Mouse (Mus musculus): ENCODE data around the gene Smpd3. TPM values are rescaled to one million over a fixed set of nuclear protein-coding genes. Genes with fewer than 3 reads are reported as not detected.
"Not testable (repeated sequence)": the region's sequence is repeated elsewhere in the genome, so short reads cannot be mapped to it uniquely, and the experiment has no call there.

Gene Smpd3
- total RNA-seq, 2 experiments from 2014 or later, result 59.4 to 74.6 TPM

DNA sequence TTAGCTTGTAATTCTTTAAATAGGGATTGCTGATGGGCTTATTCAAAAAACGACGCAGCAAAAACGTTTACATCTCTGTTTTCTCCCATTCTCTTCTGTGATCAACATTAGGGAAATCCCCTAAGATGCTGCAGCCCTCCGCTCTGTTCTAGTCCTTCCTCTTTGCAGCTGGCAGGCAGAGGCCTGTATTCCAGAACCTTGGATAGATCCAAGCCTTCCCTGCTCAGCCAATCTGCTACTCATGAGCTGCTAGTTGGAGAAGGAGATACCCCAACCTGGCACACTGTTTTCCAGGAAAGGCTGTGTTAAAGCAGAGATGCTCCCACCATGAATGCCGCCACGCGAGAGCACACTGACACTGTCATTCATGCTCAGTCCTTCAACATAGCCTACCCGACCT lies 4.4 kb downstream of the Smpd3 start:
- DNase-seq (ENCODE audit: low spot score in 2 of 2), result peak in 1 of 2 experiments; percentile 26
- intact Hi-C loops (cut with DNase I), result no loop called here

DNA sequence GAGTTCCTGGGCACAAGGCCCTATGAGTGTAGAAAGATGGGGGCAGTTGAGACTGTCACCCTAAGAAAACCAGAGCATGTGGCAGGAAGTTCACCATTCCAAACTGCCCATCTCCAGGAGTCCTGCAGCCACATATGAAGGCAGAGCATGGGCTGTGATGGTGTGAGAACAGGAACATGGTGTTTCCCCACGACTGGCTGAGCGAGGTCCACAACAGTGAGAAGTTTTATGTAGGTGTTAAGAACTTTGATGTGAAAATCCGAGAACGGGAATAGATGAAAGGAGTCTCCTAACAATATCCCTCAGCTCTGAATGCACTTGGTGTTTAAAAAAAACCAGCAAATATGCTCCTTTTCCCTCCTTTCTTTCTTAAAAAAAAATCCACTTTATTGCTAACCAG lies 5.3 kb downstream of the Smpd3 start:
- DNase-seq (ENCODE audit: low spot score in 2 of 2), result peak in 1 of 2 experiments; percentile 61
- intact Hi-C loops (cut with DNase I), result no loop called here

DNA sequence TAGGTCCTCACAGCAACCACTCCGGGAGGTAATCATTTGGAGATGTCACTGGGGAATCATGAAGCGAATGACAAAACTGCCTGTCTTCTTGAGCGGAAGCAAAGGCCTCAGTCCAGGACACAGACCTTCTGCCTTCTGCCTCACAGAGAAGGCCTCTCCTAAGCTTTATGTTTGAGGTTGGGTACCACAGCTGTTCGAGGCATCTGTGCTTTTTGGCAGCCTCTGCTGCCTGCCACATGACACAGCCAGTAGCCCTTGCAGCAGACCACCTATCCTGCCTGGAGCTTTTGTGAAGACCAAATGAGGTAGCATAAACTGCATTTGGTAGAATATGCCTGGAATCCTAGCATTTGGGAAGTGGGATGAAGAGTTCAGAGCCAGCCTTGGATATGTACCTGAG lies 11.2 kb downstream of the Smpd3 start:
- intact Hi-C loops (cut with DNase I), result no loop called here
- no peak for DNase-seq (ENCODE audit: low spot score in 2 of 2)

DNA sequence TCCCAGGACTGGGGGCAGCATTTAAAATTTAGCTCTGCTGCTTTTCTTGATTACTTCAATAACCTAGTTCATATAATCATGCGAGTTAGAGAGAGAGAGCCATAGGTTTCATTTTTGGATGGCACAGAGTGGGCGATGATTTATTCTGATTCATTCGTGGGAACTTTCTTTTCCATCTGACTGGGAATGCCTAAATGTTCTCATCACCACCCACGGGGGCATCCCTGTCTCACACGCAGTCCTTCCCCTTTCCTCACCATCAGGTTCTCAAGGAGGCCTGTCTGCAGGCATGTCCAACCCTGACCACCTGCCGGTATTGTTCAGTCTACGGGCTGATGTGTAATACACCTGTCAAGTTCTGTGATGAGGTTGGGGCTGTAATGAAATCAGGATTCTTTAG lies 16.4 kb downstream of the Smpd3 start:
- peak; percentile 54 to 63 for DNase-seq (ENCODE audit: low spot score in 2 of 2)
- intact Hi-C loops (cut with DNase I), result loop anchor here (5.0 kb wide), 1 partner anchor 49 kb away; no protein-coding TSS in a partner anchor

DNA sequence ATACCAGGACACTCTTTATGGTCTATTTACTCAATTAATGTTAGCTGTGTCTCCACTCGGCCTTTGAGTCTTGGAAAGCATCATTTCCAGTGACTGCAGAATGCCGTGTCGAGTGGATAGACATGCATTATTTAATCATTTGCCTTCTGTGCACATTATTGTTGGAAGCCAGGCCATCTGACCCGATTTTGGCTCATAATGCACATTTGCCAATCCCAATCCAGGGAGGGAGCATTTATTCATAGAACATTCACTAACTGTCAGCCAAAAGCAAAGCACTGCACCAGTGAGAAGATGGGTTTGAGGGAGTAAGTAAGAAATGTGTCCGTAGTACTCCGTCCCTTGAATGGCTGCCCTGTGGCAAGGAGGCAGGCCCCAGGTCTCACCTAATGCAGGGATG lies 17.8 kb downstream of the Smpd3 start:
- intact Hi-C loops (cut with DNase I), result loop anchor here (5.0 kb wide), 1 partner anchor 48 kb away; no protein-coding TSS in a partner anchor
- no peak for DNase-seq (ENCODE audit: low spot score in 2 of 2)

DNA sequence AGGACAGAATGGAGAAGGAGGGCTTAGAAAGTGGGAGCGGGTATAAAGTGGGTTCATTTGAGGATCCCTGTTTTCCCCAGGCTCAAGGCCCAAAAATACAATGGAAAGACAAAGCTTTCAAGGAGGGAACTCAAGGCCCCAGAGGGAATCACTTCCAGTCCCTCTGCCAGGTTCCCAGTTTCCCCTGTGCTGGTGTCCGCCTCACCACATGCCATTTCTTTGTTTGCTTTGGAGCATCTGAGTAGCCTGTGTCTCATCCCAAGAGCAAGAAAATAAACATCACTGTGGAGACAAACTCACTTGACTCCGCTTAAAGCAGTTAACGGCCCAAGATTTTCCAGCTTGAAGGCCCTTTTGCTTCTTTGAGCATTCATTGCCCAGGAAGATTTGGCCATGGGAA lies 20.7 kb downstream of the Smpd3 start:
- DNase-seq (ENCODE audit: low spot score in 2 of 2), result no peak

DNA sequence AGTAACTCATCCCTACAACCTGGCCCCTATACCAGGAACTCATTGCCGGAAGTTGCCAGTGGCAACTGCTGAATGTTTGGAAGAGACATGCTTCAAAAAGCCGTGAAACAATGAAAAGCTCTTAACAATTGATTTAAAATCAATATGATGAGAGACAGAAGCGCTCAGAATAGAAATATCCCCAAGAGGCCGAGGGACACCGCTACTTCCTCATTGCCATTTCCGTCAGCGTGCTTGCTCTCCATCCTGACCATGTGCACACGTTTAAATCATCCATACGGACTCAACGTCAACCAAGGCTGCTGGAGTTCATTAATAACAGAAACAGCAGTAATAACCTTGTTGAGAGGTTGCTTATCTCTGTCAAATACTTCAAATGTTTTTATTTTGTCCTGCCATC lies 21.3 kb downstream of the Smpd3 start:
- DNase-seq (ENCODE audit: low spot score in 2 of 2), result no peak
- intact Hi-C loops (cut with DNase I), result no loop called here

More for the DNA sequence above, 20.7 kb downstream of the Smpd3 start:
- intact Hi-C loops (cut with DNase I), result no loop called here

DNA sequence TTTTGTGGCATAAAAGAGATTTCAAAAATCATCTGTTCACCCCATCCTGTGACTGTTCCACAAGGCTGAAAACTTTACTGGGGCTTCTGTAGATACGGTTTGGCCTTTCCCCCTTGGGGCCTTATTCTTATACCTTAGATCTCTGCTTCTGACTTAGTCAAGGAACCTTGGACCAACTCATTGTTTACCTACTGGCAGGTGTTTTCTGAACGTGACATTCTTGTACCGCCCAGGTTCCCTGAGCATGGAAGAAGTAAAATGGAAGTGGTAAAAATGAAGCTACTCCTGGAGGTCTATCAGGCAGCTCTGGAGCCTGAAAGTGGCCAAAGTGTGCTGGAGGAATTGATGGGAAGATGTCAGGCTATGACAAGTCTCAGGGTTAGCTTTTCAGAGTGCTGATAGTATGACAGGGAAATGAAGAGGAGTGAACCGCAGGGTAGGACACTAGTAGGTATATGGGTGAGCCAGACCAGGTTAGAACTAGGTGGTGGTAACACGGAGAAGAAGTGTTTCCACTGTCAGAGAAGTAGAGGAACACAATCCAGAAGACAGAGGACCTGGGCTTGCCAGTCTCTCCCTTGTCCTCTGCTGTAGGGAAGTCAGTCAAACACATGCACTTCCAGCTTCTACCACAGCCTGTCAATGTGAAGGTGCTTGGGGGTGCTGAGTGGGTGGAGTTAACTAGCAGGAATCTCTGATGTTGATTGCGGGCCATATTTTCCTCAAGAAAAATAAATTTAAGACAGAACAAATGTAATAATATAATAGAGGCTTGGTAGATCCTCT lies 22.2 kb downstream of the Smpd3 start:
- intact Hi-C loops (cut with DNase I), result no loop called here
- no peak for DNase-seq (ENCODE audit: low spot score in 2 of 2)

DNA sequence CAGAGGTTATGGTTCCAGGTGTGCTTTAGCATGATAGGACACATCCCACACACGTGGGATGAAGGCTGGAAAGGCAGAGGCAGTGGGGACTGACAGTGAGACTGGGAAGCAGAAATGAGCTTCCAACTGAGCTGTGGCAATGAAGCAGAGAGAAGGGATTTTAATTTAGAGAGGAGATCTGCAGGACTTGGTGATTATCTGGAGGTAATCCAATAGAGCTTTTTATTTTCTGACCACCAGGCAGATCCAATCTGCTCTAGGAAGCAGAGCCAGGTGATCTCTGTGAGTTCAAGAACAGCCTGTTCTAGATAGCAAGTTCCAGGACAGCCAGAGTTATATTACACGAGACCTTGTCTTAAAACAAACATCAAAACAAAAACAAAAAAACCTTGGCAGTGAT lies 24.0 kb downstream of the Smpd3 start:
- intact Hi-C loops (cut with DNase I), result no loop called here
- DNase-seq (ENCODE audit: low spot score in 2 of 2), result no peak

DNA sequence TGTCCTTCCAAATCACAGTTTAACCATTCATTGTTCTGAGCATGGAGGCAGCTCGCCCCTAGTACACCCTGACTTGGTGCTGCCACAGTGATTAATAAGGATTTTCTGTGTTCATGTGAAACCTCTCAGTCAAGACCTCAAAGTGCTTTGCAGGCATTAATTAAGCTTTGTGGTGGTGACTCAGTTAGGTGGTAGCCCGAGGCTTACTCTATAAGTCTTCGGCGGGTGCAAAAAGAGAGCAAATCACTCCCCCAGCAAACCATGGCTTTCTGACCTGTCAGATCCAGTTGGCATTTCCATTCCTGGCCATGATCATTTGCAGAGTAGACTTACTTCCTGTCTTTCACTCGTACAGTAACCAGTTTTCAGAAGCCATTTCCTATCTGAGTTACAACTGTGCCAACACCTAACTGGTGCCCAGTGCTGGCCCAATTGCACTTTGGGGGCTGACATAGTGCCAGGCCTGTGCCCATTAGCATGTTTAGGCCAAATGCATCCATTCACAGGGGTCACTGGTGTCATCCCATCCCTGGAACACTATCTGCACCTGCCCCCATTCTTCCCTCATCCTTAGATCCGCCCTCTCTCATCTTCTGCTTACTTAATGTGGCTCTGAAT lies 24.6 kb downstream of the Smpd3 start:
- no peak for DNase-seq (ENCODE audit: low spot score in 2 of 2)
- intact Hi-C loops (cut with DNase I), result no loop called here

DNA sequence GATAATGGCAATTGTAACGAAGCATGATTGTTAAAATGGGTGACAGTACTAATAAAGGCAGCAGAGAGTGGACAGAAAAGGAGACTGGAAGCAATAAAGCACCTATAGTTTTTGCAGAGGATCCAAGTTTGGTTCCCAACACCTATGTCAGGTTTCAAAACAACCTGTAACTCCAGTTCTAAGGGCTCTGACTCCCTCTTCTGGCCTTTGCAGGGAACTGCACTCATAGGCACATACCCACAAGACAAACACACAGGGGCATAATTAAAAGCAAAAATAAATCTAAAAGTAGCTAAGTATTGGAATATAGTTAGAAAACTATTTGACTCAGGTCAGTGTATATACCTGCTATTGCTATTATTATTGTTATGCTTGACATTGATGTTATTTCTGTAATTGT lies 25.8 kb downstream of the Smpd3 start:
- intact Hi-C loops (cut with DNase I), result no loop called here
- no peak for DNase-seq (ENCODE audit: low spot score in 2 of 2)

DNA sequence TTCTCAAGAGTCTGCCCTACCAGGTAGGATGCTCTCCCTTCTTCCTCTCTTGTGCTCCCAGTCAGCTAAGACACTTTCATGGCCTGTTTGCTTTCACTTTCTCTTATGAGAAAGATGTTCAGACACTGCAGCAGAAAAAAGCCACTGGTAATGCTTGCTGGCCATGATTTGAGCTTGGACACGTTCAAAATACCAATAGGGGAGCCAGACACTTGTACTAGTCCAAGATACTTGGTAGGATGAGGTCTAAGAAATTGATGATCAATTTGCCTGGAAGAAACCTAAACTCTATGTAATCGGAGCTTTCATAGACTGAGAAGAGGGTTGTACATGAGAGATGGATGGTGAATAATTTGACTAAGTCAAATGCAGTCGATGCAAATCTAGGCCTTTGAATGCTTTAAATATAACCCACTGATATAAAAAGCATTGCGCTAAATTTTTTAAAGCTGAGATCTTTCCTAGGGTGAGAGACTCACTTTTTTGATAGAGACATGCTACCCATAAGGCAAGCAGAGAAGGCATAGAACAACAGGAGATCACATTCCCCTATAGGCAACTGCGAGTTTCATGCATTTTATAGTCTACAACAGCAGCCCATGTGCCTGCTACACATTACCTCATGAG lies 27.6 kb downstream of the Smpd3 start:
- intact Hi-C loops (cut with DNase I), result no loop called here
- DNase-seq (ENCODE audit: low spot score in 2 of 2), result peak in 1 of 2 experiments; percentile 48

DNA sequence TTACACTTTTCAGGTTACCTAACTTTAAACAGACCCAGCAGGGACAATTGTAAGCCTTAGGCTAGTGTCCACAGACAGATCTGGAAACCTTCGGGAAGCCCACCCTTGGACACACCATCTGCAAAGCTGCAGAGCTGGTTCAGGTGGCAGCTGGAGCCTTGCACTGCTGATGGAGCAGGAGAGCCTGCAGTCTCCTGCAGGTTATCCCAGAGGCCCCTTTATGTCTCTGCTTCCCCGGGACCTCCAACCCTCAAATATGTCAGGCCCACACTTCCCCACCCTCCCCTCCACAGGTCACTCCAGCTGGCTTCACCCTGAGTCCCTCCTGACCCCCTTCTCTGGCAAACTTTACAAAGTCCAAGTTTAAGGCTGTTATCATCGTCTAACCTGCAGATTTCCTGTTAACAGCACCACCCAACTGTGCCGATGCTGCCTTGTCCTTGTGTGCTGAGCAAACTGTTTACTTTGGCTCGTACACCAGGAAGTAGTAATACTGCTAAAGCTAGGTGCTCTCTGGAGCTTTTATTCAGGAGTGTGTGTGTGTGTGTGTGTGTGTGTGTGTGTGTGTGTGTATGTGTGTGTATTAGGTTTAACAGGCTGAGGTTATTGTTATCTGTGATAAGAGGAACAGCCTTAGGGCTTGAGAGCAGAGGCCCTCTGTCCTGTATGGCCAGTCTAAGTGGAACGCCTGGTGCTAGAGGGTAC lies 29.6 kb downstream of the Smpd3 start:
- intact Hi-C loops (cut with DNase I), result not testable (repeated sequence)

DNA sequence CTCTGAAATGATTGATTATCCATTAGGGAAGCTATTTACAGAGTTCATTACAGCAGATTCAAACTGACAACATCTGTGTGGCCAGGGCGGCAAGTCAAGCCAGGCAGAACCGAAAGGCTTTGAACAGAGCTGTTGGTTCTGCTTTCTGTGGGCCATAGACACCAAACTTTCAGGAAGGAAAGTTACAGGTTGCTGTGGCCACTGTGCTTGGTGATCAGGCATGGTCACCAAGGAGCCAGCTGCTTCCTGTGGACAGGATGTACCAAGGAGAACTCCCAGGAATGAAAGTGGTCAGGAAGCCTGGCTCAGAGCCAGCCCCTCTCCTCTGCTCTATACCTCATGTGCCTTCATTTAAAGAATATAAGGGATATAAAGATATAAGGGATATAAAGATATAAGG lies 30.2 kb downstream of the Smpd3 start:
- intact Hi-C loops (cut with DNase I), result no loop called here
- no peak for DNase-seq (ENCODE audit: low spot score in 2 of 2)

More for the DNA sequence above, 29.6 kb downstream of the Smpd3 start:
- DNase-seq (ENCODE audit: low spot score in 2 of 2), result not testable (repeated sequence)

DNA sequence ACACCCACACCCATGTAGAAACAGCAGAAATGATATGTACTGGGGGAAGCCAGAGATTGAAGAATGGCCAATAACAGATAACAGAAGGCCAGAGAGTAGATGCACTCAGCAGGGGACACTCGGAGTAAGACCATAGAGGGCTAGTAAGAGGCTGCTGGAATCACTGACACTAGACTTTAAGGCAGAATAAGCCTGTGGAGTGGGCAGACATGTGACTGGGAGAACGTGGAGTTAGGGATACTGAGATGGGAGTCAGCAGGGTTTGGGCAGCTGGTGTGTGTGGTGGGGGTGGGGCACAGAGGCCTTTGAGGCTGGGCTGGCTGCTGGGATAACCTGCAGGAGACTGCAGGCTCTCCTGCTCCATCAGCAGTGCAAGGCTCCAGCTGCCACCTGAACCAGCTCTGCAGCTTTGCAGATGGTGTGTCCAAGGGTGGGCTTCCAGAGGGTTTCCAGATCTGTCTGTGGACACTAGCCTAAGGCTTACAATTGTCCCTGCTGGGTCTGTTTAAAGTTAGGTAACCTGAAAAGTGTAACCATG lies 31.0 kb downstream of the Smpd3 start:
- intact Hi-C loops (cut with DNase I); DNase-seq (ENCODE audit: low spot score in 2 of 2): not testable (repeated sequence)

DNA sequence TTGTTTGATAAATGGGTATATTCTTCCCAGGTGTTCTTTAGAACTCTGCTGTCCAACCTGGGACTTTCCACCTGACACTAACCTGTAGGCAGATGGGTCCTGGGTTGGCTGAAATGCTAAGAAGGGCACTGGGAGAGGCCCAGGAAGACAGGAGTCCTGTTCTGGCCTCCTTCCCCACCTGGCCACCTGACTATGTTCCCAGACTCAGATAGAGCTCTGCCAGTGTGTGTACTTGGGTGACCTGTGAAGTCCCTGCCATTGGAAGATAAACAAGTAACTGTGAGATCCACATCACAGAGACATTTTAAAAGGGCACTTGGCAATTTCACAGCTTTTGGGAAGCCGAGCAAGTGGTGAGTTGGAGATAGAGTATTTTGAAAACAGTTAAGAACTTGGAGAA lies 31.7 kb downstream of the Smpd3 start:
- DNase-seq (ENCODE audit: low spot score in 2 of 2), result no peak
- intact Hi-C loops (cut with DNase I), result no loop called here

DNA sequence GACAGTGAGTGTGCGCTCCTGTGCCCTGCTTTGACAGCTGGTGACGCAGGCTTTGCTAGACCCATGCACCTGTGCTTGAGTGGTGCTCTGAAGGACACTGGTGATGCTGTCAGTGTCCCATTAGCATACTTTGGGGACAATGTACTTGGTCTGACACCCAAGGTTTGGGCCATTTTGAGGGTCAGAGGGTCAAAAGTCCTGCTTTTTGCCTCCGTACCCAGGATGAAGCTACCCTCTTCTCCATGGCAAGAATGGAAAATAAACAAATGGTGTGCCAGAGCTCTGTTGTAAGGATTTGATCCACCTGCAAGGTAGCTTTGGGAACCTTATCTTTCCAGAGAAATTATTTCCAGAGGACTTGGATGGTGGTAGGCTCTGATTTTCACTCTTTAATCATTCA lies 32.5 kb downstream of the Smpd3 start:
- no peak for DNase-seq (ENCODE audit: low spot score in 2 of 2)
- intact Hi-C loops (cut with DNase I), result no loop called here

DNA sequence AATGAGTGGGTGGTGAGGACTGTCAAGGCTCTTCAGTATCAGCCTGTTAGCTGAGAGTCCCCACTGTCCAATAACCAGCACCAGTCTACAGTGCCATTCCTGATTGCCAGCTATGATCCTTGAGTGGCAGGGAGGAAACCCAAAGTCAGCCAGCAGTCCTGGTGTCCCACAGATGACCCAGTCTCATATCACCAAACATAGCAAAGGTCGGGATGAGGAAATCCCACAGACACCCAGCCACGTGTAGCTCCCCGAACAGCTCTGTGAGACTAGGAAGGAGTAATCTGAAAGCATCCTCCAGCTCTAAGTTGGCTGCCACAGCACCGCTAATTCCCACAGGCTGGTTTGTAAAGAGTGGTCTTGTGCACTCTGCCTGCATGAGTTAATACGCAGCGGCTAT lies 33.5 kb downstream of the Smpd3 start:
- intact Hi-C loops (cut with DNase I), result no loop called here

DNA sequence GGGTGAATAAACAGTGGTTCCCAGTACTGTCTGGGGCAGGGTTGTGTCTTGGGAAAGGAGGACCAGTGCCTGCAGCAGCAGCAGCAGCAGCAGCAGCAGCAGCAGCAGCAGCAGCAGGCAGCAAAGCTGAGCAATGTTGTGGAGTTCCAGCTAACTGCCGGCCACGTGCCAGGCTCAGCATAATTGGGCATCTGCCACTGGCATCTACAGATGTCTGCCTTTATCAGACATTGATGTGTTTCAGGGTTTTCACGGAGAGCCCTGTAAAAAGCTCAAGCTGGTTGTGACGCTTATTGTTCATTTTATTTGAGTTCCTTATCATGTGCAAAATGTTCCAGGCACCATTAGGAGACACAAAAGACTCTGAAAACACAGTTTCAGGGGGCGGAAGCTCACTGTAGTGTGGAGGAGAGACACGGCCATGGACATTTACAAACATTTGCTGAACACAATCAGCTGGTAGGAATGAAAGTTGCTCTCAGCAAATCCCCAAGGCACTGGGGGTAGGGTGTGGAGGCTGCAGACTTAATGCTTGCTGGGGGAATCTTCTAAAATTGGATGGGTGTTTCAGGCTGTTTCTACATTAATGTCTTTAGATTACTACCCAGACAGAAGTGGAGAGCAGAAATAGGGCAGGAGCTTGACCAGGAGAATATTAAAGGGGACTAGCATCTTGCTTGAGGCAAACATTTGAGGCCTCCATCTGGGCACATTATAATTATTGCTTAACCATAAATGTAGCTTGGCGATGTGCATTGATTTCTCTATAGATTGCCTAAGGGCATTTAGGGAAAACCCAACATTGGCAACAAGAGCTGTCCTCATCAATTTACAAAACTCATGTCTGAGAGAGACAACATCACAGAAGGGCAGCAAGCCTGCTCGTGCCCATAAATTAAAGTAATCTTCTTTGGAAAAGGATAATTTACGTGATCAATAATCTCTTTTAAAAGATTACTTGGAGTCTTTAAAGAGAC lies 36.8 kb downstream of the Smpd3 start:
- intact Hi-C loops (cut with DNase I), result no loop called here
- peak; percentile 60 to 71 for DNase-seq (ENCODE audit: low spot score in 2 of 2)

More for the DNA sequence above, 33.5 kb downstream of the Smpd3 start:
- no peak for DNase-seq (ENCODE audit: low spot score in 2 of 2)
